Mouse (Mus musculus) embryonic facial prominence, embryonic 15.5 days (tissue): Measurements from ENCODE around the gene Sh3pxd2a. TPM values are rescaled to one million over a fixed set of nuclear protein-coding genes. Genes with fewer than 3 reads are reported as not detected.

Experiments used
- ATAC-seq: fragments of 200-750 bp; cut with Nextera tagmentation; 2 replicates; pipeline ENCODE4 v1.8.0; 2017; ENCODE audit warnings: low read depth, moderate TSS enrichment; ENCODE audit not compliant: insufficient number of reproducible peaks, low FRiP score, low TSS enrichment
- H3K27ac ChIP-seq: fragments of 300-500 bp; sonication (generic); replicated peaks from 2 replicates; pipeline ENCODE4 v1.5.1; 2015; ENCODE audit warnings: mild to moderate bottlenecking, inconsistent platforms
- H3K27me3 ChIP-seq: fragments of 300-500 bp; sonication (generic); 2 replicates; pipeline ENCODE4 v1.6.1; 2015; ENCODE audit warnings: inconsistent platforms
- H3K36me3 ChIP-seq: fragments of 300-500 bp; sonication (generic); 2 replicates; pipeline ENCODE4 v1.6.1; 2015; ENCODE audit warnings: mild to moderate bottlenecking, inconsistent platforms
- H3K4me1 ChIP-seq: fragments of 300-500 bp; sonication (generic); 2 replicates; pipeline ENCODE4 v1.6.1; 2015; ENCODE audit warnings: inconsistent platforms
- H3K4me2 ChIP-seq: fragments of 300-500 bp; sonication (generic); replicated peaks from 2 replicates; pipeline ENCODE4 v1.6.1; 2015; ENCODE audit warnings: mild to moderate bottlenecking, inconsistent platforms
- H3K4me3 ChIP-seq: fragments of 300-500 bp; sonication (generic); replicated peaks from 2 replicates; pipeline ENCODE4 v1.5.1; 2015; ENCODE audit warnings: mild to moderate bottlenecking, inconsistent platforms
- H3K9ac ChIP-seq: fragments of 300-500 bp; sonication (generic); 2 replicates; pipeline ENCODE4 v1.6.1; 2015; ENCODE audit warnings: inconsistent platforms
- H3K9me3 ChIP-seq: fragments of 300-500 bp; sonication (generic); replicated peaks from 2 replicates; pipeline ENCODE4 v1.6.1; 2016; ENCODE audit warnings: inconsistent platforms
- WGBS: fragments of 180-500 bp; shearing (Covaris S2); methylation state at CpG from one replicate; pipeline ENCODE4 v1.1.7; 2015; 5-methylcytosine and 5-hydroxymethylcytosine counted together
- polyA plus RNA-seq: library from polyadenylated mRNA; unstranded; fragments of >200 nt; fragmentation: Nextera tagmentation; extraction: Ambion mirVana; gene quantifications from 2 replicates; pipeline ENCODE4 v1.2.1, GENCODE M21; 2015

The Sh3pxd2a gene
- polyA plus RNA-seq, 1 experiment from 2014 or later: 15.8 TPM

GRCm38 (mm10) chr19:47488250-47488649 lies 24.0 kb upstream of the Sh3pxd2a start:
- H3K4me1 ChIP-seq: peaks cover 19% of the 10 kb centered on the region
- H3K27ac ChIP-seq: no peak overlapping the region
- no peak overlapping the region for H3K4me3 ChIP-seq
- no peaks in the 10 kb centered on the region for H3K9me3 ChIP-seq
- no peaks in the 10 kb centered on the region for H3K36me3 ChIP-seq
- 29% methylated on average over 4 of the region's 4 CpGs for WGBS
- H3K4me2 ChIP-seq: no peak overlapping the region
- ATAC-seq: no peak
- no peaks in the 10 kb centered on the region for H3K27me3 ChIP-seq
- H3K9ac ChIP-seq: no peak overlapping the region

GRCm38 (mm10) chr19:47487572-47487971 lies 23.4 kb upstream of the Sh3pxd2a start:
- WGBS: 72% methylated on average over 9 of the region's 9 CpGs
- Histone ChIP-seq H3K27ac (no peak overlapping the region), H3K4me3 (no peak overlapping the region)

GRCm38 (mm10) chr19:47485997-47486566 lies 21.9 kb upstream of the Sh3pxd2a start:
- no peak overlapping the region for H3K4me3 ChIP-seq
- H3K9ac ChIP-seq: no peak overlapping the region

More at GRCm38 (mm10) chr19:47487572-47487971, 23.4 kb upstream of the Sh3pxd2a start:
- Histone ChIP-seq H3K9me3 (no peaks in the 10 kb centered on the region), H3K36me3 (no peaks in the 10 kb centered on the region), H3K4me1 (peaks cover 12% of the 10 kb centered on the region), H3K27me3 (no peaks in the 10 kb centered on the region), H3K9ac (no peak overlapping the region), H3K4me2 (no peak overlapping the region)
- ATAC-seq: no peak

GRCm38 (mm10) chr19:47484110-47484509 lies 19.9 kb upstream of the Sh3pxd2a start:
- Histone ChIP-seq H3K4me2 (no peak overlapping the region), H3K9me3 (peaks cover 8% of the 10 kb centered on the region; the same call in 1 of the 2 replicates), H3K36me3 (no peaks in the 10 kb centered on the region), H3K27me3 (no peaks in the 10 kb centered on the region), H3K27ac (no peak overlapping the region), H3K9ac (no peak overlapping the region), H3K4me3 (no peak overlapping the region), H3K4me1 (peaks cover 5% of the 10 kb centered on the region)
- WGBS: 82% methylated on average over 3 of the region's 3 CpGs
- no peak for ATAC-seq

More at GRCm38 (mm10) chr19:47485997-47486566, 21.9 kb upstream of the Sh3pxd2a start:
- Histone ChIP-seq H3K27ac (peak overlapping the region; percentile 40; the same call in 1 of the 2 replicates), H3K36me3 (no peaks in the 10 kb centered on the region), H3K9me3 (peaks cover 8% of the 10 kb centered on the region; the same call in 1 of the 2 replicates), H3K4me2 (no peak overlapping the region), H3K27me3 (no peaks in the 10 kb centered on the region), H3K4me1 (peaks cover 5% of the 10 kb centered on the region)
- ATAC-seq: peak; percentile 63; the same call in 1 of the 2 replicates
- WGBS: 32% methylated on average over 9 of the region's 9 CpGs

- H3K4me1 ChIP-seq: peaks cover 5% of the 10 kb centered on the region
- no peak overlapping the region for H3K4me2 ChIP-seq
- no peak overlapping the region for H3K27ac ChIP-seq
- WGBS: 47% methylated on average over 3 of the region's 3 CpGs
- H3K27me3 ChIP-seq: no peaks in the 10 kb centered on the region
- no peak overlapping the region for H3K9ac ChIP-seq
- H3K36me3 ChIP-seq: no peaks in the 10 kb centered on the region
- H3K4me3 ChIP-seq: no peak overlapping the region
- H3K9me3 ChIP-seq: peaks cover 8% of the 10 kb centered on the region; the same call in 1 of the 2 replicates
- no peak for ATAC-seq
Measured at GRCm38 (mm10) chr19:47483346-47483745, 19.1 kb upstream of the Sh3pxd2a start.

- Histone ChIP-seq H3K36me3 (no peaks in the 10 kb centered on the region), H3K27ac (no peak overlapping the region), H3K27me3 (no peaks in the 10 kb centered on the region), H3K4me1 (peaks cover 17% of the 10 kb centered on the region; the same call in 1 of the 2 replicates), H3K4me3 (no peak overlapping the region), H3K4me2 (no peak overlapping the region), H3K9me3 (no peaks in the 10 kb centered on the region), H3K9ac (no peak overlapping the region)
- WGBS: 66% methylated on average over 3 of the region's 3 CpGs
- ATAC-seq: no peak
Measured at GRCm38 (mm10) chr19:47473453-47473852, 9.3 kb upstream of the Sh3pxd2a start.

GRCm38 (mm10) chr19:47472881-47473400 lies 8.7 kb upstream of the Sh3pxd2a start:
- 69% methylated on average over 15 of the region's 15 CpGs for WGBS
- ATAC-seq: no peak

GRCm38 (mm10) chr19:47471808-47472207 lies 7.6 kb upstream of the Sh3pxd2a start:
- ATAC-seq: no peak

More at GRCm38 (mm10) chr19:47472881-47473400, 8.7 kb upstream of the Sh3pxd2a start:
- Histone ChIP-seq H3K9me3 (no peaks in the 10 kb centered on the region), H3K27ac (no peak overlapping the region), H3K27me3 (no peaks in the 10 kb centered on the region), H3K4me2 (no peak overlapping the region), H3K9ac (no peak overlapping the region), H3K4me1 (peaks cover 17% of the 10 kb centered on the region; the same call in 1 of the 2 replicates), H3K36me3 (no peaks in the 10 kb centered on the region), H3K4me3 (no peak overlapping the region)

GRCm38 (mm10) chr19:47468750-47469149 lies 4.5 kb upstream of the Sh3pxd2a start:
- no peaks in the 10 kb centered on the region for H3K27me3 ChIP-seq
- H3K4me1 ChIP-seq: peaks cover 25% of the 10 kb centered on the region
- H3K4me2 ChIP-seq: no peak overlapping the region
- no peaks in the 10 kb centered on the region for H3K36me3 ChIP-seq
- H3K27ac ChIP-seq: no peak overlapping the region; the same call in 1 of the 2 replicates
- no peak overlapping the region for H3K9ac ChIP-seq
- no peaks in the 10 kb centered on the region for H3K9me3 ChIP-seq
- H3K4me3 ChIP-seq: no peak overlapping the region
- ATAC-seq: no peak
- WGBS: 51% methylated on average over 3 of the region's 3 CpGs

More at GRCm38 (mm10) chr19:47471808-47472207, 7.6 kb upstream of the Sh3pxd2a start:
- peaks cover 17% of the 10 kb centered on the region; the same call in 1 of the 2 replicates for H3K4me1 ChIP-seq
- H3K4me3 ChIP-seq: no peak overlapping the region
- H3K9ac ChIP-seq: no peak overlapping the region
- H3K27ac ChIP-seq: no peak overlapping the region
- no peaks in the 10 kb centered on the region for H3K36me3 ChIP-seq
- WGBS: 81% methylated on average over 4 of the region's 4 CpGs
- no peaks in the 10 kb centered on the region for H3K27me3 ChIP-seq
- no peaks in the 10 kb centered on the region for H3K9me3 ChIP-seq
- no peak overlapping the region for H3K4me2 ChIP-seq

GRCm38 (mm10) chr19:47466775-47467174 lies 2.6 kb upstream of the Sh3pxd2a start:
- H3K4me1 ChIP-seq: peaks cover 33% of the 10 kb centered on the region
- H3K9ac ChIP-seq: no peak overlapping the region
- H3K36me3 ChIP-seq: no peaks in the 10 kb centered on the region
- WGBS: 57% methylated on average over 8 of the region's 8 CpGs
- no peaks in the 10 kb centered on the region; the same call in 1 of the 2 replicates for H3K9me3 ChIP-seq
- no peak overlapping the region for H3K4me2 ChIP-seq
- no peaks in the 10 kb centered on the region for H3K27me3 ChIP-seq
- ATAC-seq: no peak
- H3K4me3 ChIP-seq: no peak overlapping the region
- no peak overlapping the region for H3K27ac ChIP-seq

- H3K9me3 ChIP-seq: no peaks in the 10 kb centered on the region; the same call in 1 of the 2 replicates
- no peak for ATAC-seq
- no peak overlapping the region for H3K4me3 ChIP-seq
- WGBS: 72% methylated on average over 9 of the region's 9 CpGs
- no peak overlapping the region for H3K4me2 ChIP-seq
- no peaks in the 10 kb centered on the region for H3K27me3 ChIP-seq
- no peak overlapping the region; the same call in 1 of the 2 replicates for H3K27ac ChIP-seq
- H3K36me3 ChIP-seq: no peaks in the 10 kb centered on the region
- peaks cover 45% of the 10 kb centered on the region for H3K4me1 ChIP-seq
- no peak overlapping the region for H3K9ac ChIP-seq
Measured at GRCm38 (mm10) chr19:47465467-47465866, 1.3 kb upstream of the Sh3pxd2a start.
